Mouse (Mus musculus) lung, postnatal 4 days (tissue): ENCODE data around the gene Scaf8.
A peak's percentile ranks its signal among the peaks of the same experiment; 100 is the strongest.
"Not testable (repeated sequence)": the region's sequence is repeated elsewhere in the genome, so short reads cannot be mapped to it uniquely, and the experiment has no call there.

Experiments used
- DNase-seq, 2 experiments: peaks; one replicate each; pipeline ENCODE4 v3.0.0; 2021

The Scaf8 gene

GRCm38 (mm10) chr17:3114720-3115379, at the start of gene Scaf8:
Gene Scaf8 (plus strand): TSS chr17:3114972.
- peak; percentile 96 for DNase-seq

DNA sequence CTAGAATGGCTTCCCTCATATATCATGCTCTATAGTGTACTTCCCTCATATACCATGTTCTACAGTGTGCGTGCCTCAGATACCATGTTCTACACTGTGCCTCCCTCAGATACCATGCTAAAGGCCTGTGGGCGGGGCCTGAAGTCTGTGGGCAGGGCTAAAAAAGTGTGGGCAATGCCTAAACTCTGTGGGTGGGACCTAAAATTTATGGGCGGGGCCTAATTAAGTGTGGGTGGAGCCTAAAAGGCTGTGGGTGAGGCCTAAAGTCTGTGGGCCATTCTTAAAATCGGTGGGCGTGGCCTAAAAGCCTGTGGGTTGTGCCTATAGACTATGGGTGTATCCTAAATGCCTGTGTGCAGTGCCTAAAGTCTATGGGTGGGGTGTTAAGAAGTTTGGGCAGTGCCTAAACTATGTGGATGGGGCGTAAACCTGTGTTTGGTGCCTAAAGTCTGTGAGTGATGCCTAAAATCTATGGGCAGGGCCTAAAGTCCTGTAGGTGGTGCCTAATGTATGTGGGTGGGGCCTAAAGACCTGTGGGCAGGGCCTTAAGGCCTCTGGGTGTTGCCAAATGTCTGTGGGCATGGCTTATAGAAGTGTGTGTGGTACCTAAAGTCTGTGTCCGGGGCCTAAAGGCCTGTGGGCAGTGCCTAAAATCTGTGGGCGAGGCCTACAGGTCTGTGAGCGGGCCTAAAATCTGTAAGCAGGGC, 39.5 kb upstream of the Scaf8 start:
- DNase-seq: no peak

- no peak for DNase-seq
Measured at GRCm38 (mm10) chr17:3075873-3076245, 38.9 kb upstream of the Scaf8 start.

DNA sequence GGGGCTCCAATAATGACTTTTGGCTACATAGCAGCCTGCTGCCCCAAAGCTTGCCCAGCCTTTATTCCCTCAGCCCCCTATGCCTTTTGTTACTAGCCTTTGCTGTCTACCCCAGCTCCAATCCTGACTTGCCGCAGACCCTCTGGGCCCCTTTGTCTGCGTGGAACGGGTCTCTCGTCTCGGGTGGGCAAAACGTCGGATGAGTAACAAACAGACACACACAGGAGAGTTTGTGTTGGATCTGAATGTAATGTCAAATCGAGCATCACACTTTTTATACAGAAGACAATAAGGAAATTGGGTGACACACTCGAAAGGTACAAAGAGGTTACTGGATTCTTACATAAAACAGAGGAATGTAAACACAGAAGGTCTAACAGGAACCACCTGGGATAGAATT, 36.8 kb upstream of the Scaf8 start:
- not testable (repeated sequence) for DNase-seq

GRCm38 (mm10) chr17:3080587-3081349, 34.0 kb upstream of the Scaf8 start:
- DNase-seq: not testable (repeated sequence)

DNA sequence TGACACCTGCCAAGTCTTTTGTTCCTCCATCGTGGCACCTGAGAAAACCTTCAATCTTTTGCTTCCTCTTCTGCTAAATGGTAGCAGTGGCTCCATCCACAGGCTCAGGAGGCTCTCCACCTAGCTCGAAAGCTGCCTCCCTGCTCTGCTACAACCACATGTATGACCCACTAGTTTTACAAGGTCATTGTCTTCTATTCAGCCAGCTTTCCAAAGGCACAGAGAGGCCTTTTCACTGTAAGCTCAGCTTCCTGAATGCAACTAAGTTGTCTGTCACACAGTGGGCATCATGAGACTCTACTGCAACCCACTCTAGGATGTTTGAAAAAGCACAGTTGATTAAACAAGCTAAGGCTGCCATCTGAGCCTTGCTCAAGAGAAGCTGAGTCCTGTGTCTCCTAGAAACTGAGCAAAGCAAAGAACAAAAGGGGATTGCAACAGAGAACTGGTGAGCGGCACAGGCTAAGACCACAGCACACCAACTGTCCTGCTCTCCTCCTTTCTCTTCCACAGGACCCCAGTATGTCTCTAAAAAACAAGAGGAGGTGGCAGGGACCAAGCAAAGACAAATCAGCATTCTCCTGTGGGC, 33.2 kb upstream of the Scaf8 start:
- peak; percentile 82 to 87 for DNase-seq

DNA sequence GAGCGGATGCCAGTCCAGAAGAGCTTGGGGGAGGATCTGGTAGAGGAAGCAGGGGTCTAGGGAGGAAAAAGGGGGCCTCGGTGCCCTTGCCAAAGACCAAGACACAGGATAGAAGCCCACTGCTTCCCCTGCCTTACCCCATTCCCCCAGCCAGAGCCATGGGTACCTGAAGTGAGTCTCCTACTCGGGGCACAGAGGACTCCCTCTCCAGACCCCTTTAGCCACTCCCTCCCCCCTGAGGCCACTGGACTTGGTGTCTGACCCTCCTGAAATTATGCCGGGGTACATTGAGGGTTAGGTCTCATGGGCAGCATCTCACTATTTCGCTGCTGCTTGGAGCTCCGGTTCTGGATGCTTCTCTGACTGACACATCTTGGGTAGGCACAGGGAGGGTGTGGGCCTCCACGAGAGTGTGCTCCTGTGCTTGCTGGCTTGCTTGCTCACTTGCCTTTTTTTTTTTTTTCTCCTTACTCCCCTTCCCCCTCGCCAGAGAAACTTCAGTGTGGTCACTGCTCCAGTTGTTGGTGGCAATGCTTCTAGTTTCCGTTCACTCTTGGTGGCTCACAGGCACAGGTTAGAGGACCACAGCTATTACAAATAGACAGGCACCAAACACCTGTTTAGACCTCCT, 32.5 kb upstream of the Scaf8 start:
- DNase-seq: peak; percentile 55 to 58

GRCm38 (mm10) chr17:3082756-3083749, 31.7 kb upstream of the Scaf8 start:
- peak; percentile 68 for DNase-seq

GRCm38 (mm10) chr17:3083886-3084550, 30.8 kb upstream of the Scaf8 start:
- DNase-seq: peak; percentile 94 to 97

DNA sequence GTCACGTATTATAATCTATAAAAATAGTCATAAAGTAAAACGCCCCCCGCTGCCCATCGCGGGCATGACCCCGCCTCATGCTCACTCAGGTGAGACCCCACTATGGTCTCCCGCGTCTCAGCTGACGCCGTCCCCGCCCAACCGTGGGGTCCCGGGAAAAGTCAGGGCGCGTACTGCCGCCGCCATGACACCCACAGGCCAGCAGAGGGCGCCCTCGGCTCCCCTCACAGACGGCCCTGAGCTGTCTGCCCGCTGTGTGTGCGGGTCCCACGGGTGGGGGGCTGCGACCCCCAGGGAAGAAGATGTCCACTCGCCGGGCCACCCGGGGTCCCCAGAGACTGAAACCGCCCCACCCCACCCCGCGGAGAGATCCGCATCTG, 30.2 kb upstream of the Scaf8 start:
- DNase-seq: peak; percentile 82 to 86

GRCm38 (mm10) chr17:3085152-3085551, 29.6 kb upstream of the Scaf8 start:
- no peak for DNase-seq

DNA sequence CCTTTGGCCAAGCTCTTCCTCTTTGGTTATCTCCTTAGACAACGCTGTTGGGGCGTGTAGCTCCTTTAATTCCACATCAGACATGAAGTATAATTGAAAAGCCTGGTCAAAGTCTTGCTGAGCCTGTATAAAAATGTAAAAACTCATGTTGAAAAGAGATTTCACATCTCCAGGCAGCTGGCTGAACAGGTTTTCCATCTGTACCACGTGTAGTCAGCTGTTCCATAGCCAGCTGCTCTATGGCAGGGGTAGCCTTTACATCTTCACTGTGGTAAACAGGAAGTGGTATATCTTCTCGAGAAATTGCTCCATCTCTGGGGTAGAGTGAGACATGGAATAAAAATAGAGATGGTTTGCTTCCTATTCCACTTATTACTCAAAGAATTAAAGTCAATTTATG, 22.1 kb upstream of the Scaf8 start:
- DNase-seq: no peak

- DNase-seq: not testable (repeated sequence)
Measured at GRCm38 (mm10) chr17:3099273-3099672, 15.5 kb upstream of the Scaf8 start.

DNA sequence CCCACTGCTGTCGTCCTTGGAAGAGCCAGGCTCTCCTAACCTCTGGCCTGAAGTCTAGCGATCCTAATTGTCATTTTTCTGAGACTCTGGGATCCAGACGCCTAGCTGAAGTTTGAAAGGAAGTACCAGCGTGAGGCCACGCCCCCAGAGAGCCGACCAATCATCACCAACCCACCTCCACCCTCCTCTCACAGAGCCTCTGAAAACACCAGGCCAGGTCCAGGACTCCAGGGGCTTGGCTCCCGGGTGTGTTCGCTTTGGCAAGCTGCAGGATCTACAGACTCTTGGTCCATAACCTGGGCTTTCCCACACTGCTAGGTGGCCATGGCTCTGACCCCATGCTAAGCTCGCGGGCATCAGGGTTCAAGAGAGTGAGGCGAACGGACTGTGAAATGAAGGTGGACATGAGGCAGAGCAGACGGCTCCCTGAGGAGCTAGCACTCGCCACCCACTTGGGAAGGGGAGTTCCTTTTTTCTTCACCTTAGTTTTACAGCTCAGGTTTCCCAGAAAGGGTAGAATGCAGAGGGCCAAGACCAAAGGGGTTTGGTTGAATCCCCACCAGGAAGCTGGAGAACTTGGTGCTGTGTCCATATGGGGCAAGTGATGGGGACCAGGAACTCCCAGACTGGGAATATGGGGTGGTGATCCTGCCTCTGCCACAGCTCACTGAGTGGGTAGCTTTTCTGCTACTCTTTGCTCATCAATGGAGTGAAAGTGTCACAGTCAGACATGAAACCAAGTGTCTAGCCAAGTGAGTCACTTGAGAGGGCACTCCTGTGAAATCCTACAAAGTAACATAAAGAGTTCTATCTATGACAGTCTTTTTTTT, 12.2 kb upstream of the Scaf8 start:
- peak; percentile 79 to 81 for DNase-seq

- peak in 1 of 2 experiments; percentile 17 for DNase-seq
Measured at GRCm38 (mm10) chr17:3104154-3104931, 10.4 kb upstream of the Scaf8 start.

- no peak for DNase-seq
Measured at GRCm38 (mm10) chr17:3105022-3105421, 9.8 kb upstream of the Scaf8 start.

- DNase-seq: no peak
Measured at GRCm38 (mm10) chr17:3113737-3114357, 925 bp upstream of the Scaf8 start.

DNA sequence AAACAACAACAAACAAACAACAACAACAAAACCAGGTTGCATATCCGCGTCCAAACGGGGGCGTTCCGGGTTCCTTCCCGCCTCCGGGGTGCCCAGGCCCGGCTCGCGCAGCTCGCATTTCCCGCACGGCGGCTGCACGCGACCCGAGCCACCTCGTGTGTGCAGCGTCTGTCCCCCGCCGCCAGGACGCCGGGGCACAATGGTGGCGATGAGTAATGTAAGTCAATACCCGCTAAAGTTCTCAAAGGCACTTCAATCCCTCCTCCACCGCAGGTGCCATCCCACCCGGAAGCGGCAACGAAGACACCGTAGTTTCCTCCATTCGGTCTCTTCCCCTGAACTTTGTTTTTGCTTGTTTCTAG, 433 bp upstream of the Scaf8 start:
- DNase-seq: no peak
